Mouse (Mus musculus): Measurements from ENCODE around the gene Vmac.

The Vmac gene

GRCm38 (mm10) chr17:56740118-56740787, 22.4 kb upstream of the Vmac start:
- DNase-seq (ENCODE audit: low spot score in 2 of 2) = no peak

GRCm38 (mm10) chr17:56738221-56738620, 20.4 kb upstream of the Vmac start:
- DNase-seq (ENCODE audit: low spot score in 2 of 2) = no peak

- no peak for DNase-seq (ENCODE audit: low spot score in 2 of 2)
Observed at GRCm38 (mm10) chr17:56736534-56736933, 18.7 kb upstream of the Vmac start.

- no peak for DNase-seq (ENCODE audit: low spot score in 2 of 2)
Observed at GRCm38 (mm10) chr17:56729656-56730055, 11.8 kb upstream of the Vmac start.

GRCm38 (mm10) chr17:56729151-56729550, 11.3 kb upstream of the Vmac start:
- no peak for DNase-seq (ENCODE audit: low spot score in 2 of 2)

GRCm38 (mm10) chr17:56728117-56728516, 10.3 kb upstream of the Vmac start:
- peak in 1 of 2 experiments; percentile 23 for DNase-seq (ENCODE audit: low spot score in 2 of 2)

GRCm38 (mm10) chr17:56727659-56728058, 9.8 kb upstream of the Vmac start:
- DNase-seq (ENCODE audit: low spot score in 2 of 2) = no peak

GRCm38 (mm10) chr17:56727029-56727649, 9.3 kb upstream of the Vmac start:
- DNase-seq (ENCODE audit: low spot score in 2 of 2) = peak in 1 of 2 experiments; percentile 17

- no peak for DNase-seq (ENCODE audit: low spot score in 2 of 2)
Observed at GRCm38 (mm10) chr17:56723419-56724161, 5.8 kb upstream of the Vmac start.

- DNase-seq (ENCODE audit: low spot score in 2 of 2) = no peak
Observed at GRCm38 (mm10) chr17:56722441-56722840, 4.6 kb upstream of the Vmac start.

GRCm38 (mm10) chr17:56716655-56717362, 1.0 kb downstream of the Vmac start:
- peak; percentile 96 to 97 for DNase-seq (ENCODE audit: low spot score in 2 of 2)

- DNase-seq (ENCODE audit: low spot score in 2 of 2) = no peak
Observed at GRCm38 (mm10) chr17:56715914-56716654, 1.7 kb downstream of the Vmac start.

GRCm38 (mm10) chr17:56715360-56715759, 2.5 kb downstream of the Vmac start:
- DNase-seq (ENCODE audit: low spot score in 2 of 2) = no peak

GRCm38 (mm10) chr17:56709708-56710107, 8.1 kb downstream of the Vmac start:
- no peak for DNase-seq (ENCODE audit: low spot score in 2 of 2)

- DNase-seq (ENCODE audit: low spot score in 2 of 2) = no peak
Observed at GRCm38 (mm10) chr17:56708692-56709091, 9.1 kb downstream of the Vmac start.

GRCm38 (mm10) chr17:56706515-56706914, 11.3 kb downstream of the Vmac start:
- DNase-seq (ENCODE audit: low spot score in 2 of 2) = no peak

GRCm38 (mm10) chr17:56703038-56703437, 14.8 kb downstream of the Vmac start:
- no peak for DNase-seq (ENCODE audit: low spot score in 2 of 2)

- DNase-seq (ENCODE audit: low spot score in 2 of 2) = no peak
Observed at GRCm38 (mm10) chr17:56700451-56700850, 17.4 kb downstream of the Vmac start.

GRCm38 (mm10) chr17:56693851-56694310, 23.9 kb downstream of the Vmac start:
- no peak for DNase-seq (ENCODE audit: low spot score in 2 of 2)

- DNase-seq (ENCODE audit: low spot score in 2 of 2) = no peak
Observed at GRCm38 (mm10) chr17:56693395-56693794, 24.4 kb downstream of the Vmac start.

- no peak for DNase-seq (ENCODE audit: low spot score in 2 of 2)
Observed at GRCm38 (mm10) chr17:56688689-56689088, 29.1 kb downstream of the Vmac start.
